Mouse (Mus musculus) WW6 (cell line): ENCODE results near the gene 4933428M09Rik.
"Not testable (repeated sequence)": the region's sequence is repeated elsewhere in the genome, so short reads cannot be mapped to it uniquely, and the experiment has no call there.

Experiments
- DNase-seq: peaks from one replicate; pipeline ENCODE4 v3.0.0-alpha.2; 2013; ENCODE audit warnings: low read depth, low spot score

Gene 4933428M09Rik

GRCm38 (mm10) chrX:139178928-139179327, at the start of gene 4933428M09Rik:
4933428M09Rik (plus strand) TSS chrX:139179228.
- no peak for DNase-seq

- no peak for DNase-seq
Measured at GRCm38 (mm10) chrX:139134031-139134430, 45.0 kb upstream of the 4933428M09Rik start.

GRCm38 (mm10) chrX:139191506-139191905, 12.5 kb downstream of the 4933428M09Rik start:
- peak; percentile 4 for DNase-seq

- DNase-seq: no peak
Measured at GRCm38 (mm10) chrX:139194572-139195279, 15.7 kb downstream of the 4933428M09Rik start.

- not testable (repeated sequence) for DNase-seq
Measured at GRCm38 (mm10) chrX:139209191-139209828, 30.3 kb downstream of the 4933428M09Rik start.

- DNase-seq: peak; percentile 11
Measured at GRCm38 (mm10) chrX:139209829-139210225, 30.8 kb downstream of the 4933428M09Rik start, which contains the start of gene Mum1l1. Mum1l1 (plus strand) TSS chrX:139210042.

GRCm38 (mm10) chrX:139214765-139215164, 35.7 kb downstream of the 4933428M09Rik start:
- DNase-seq: no peak

GRCm38 (mm10) chrX:139216409-139216808, 37.4 kb downstream of the 4933428M09Rik start:
- no peak for DNase-seq

- peak; percentile 5 for DNase-seq
Measured at GRCm38 (mm10) chrX:139216991-139217593, 38.1 kb downstream of the 4933428M09Rik start.

GRCm38 (mm10) chrX:139217776-139218175, 38.7 kb downstream of the 4933428M09Rik start:
- DNase-seq: no peak

- peak; percentile 4 for DNase-seq
Measured at GRCm38 (mm10) chrX:139219017-139219416, 40.0 kb downstream of the 4933428M09Rik start.

- DNase-seq: no peak
Measured at GRCm38 (mm10) chrX:139220830-139221229, 41.8 kb downstream of the 4933428M09Rik start.

- no peak for DNase-seq
Measured at GRCm38 (mm10) chrX:139221893-139222292, 42.9 kb downstream of the 4933428M09Rik start.
